Mouse (Mus musculus): ENCODE measurements around the gene Rhbdl3.

The Rhbdl3 gene

GRCm38 (mm10) chr11:80300551-80301315, at the start of gene Rhbdl3:
Rhbdl3 (plus strand) TSS chr11:80300912.
- H3K36me3 ChIP-seq (ENCODE audit: control insufficient read depth, insufficient read depth, low read length, poor library complexity, severe bottlenecking) = no peaks in the 10 kb centered on the region
- peaks cover 1% of the 10 kb centered on the region; the same call in 1 of the 2 replicates for H3K27me3 ChIP-seq (ENCODE audit: control insufficient read depth, insufficient read depth, low read length, poor library complexity, severe bottlenecking)
- peak; percentile 47 for DNase-seq (ENCODE audit: low read depth, low spot score)

- Histone ChIP-seq H3K36me3 (ENCODE audit: control insufficient read depth, insufficient read depth, low read length, poor library complexity, severe bottlenecking) (peaks cover 1% of the 10 kb centered on the region), H3K27me3 (ENCODE audit: control insufficient read depth, insufficient read depth, low read length, poor library complexity, severe bottlenecking) (no peaks in the 10 kb centered on the region)
- no peak for DNase-seq (ENCODE audit: low read depth, low spot score)
Measured at GRCm38 (mm10) chr11:80264137-80264536, 36.6 kb upstream of the Rhbdl3 start.

- no peak for DNase-seq (ENCODE audit: low read depth, low spot score)
- H3K36me3 ChIP-seq (ENCODE audit: control insufficient read depth, insufficient read depth, low read length, poor library complexity, severe bottlenecking) = no peaks in the 10 kb centered on the region; the same call in 1 of the 2 replicates
- H3K27me3 ChIP-seq (ENCODE audit: control insufficient read depth, insufficient read depth, low read length, poor library complexity, severe bottlenecking) = no peaks in the 10 kb centered on the region
Measured at GRCm38 (mm10) chr11:80271096-80271495, 29.6 kb upstream of the Rhbdl3 start.

- no peaks in the 10 kb centered on the region for H3K36me3 ChIP-seq (ENCODE audit: control insufficient read depth, insufficient read depth, low read length, poor library complexity, severe bottlenecking)
- no peak for DNase-seq (ENCODE audit: low read depth, low spot score)
- H3K27me3 ChIP-seq (ENCODE audit: control insufficient read depth, insufficient read depth, low read length, poor library complexity, severe bottlenecking) = no peaks in the 10 kb centered on the region
Measured at GRCm38 (mm10) chr11:80275011-80275410, 25.7 kb upstream of the Rhbdl3 start.

- H3K27me3 ChIP-seq (ENCODE audit: control insufficient read depth, insufficient read depth, low read length, poor library complexity, severe bottlenecking) = no peaks in the 10 kb centered on the region
- DNase-seq (ENCODE audit: low read depth, low spot score) = no peak
Measured at GRCm38 (mm10) chr11:80278054-80278453, 22.7 kb upstream of the Rhbdl3 start.

GRCm38 (mm10) chr11:80283786-80284185, 16.9 kb upstream of the Rhbdl3 start:
- no peaks in the 10 kb centered on the region for H3K27me3 ChIP-seq (ENCODE audit: control insufficient read depth, insufficient read depth, low read length, poor library complexity, severe bottlenecking)
- no peak for DNase-seq (ENCODE audit: low read depth, low spot score)
- no peaks in the 10 kb centered on the region for H3K36me3 ChIP-seq (ENCODE audit: control insufficient read depth, insufficient read depth, low read length, poor library complexity, severe bottlenecking)

More at GRCm38 (mm10) chr11:80278054-80278453, 22.7 kb upstream of the Rhbdl3 start:
- H3K36me3 ChIP-seq (ENCODE audit: control insufficient read depth, insufficient read depth, low read length, poor library complexity, severe bottlenecking) = no peaks in the 10 kb centered on the region

GRCm38 (mm10) chr11:80284641-80285040, 16.1 kb upstream of the Rhbdl3 start:
- Histone ChIP-seq H3K36me3 (ENCODE audit: control insufficient read depth, insufficient read depth, low read length, poor library complexity, severe bottlenecking) (no peaks in the 10 kb centered on the region), H3K27me3 (ENCODE audit: control insufficient read depth, insufficient read depth, low read length, poor library complexity, severe bottlenecking) (no peaks in the 10 kb centered on the region)
- DNase-seq (ENCODE audit: low read depth, low spot score) = no peak

GRCm38 (mm10) chr11:80287150-80287549, 13.6 kb upstream of the Rhbdl3 start:
- DNase-seq (ENCODE audit: low read depth, low spot score) = peak; percentile 80
- no peaks in the 10 kb centered on the region for H3K36me3 ChIP-seq (ENCODE audit: control insufficient read depth, insufficient read depth, low read length, poor library complexity, severe bottlenecking)
- no peaks in the 10 kb centered on the region for H3K27me3 ChIP-seq (ENCODE audit: control insufficient read depth, insufficient read depth, low read length, poor library complexity, severe bottlenecking)

GRCm38 (mm10) chr11:80289701-80290445, 10.8 kb upstream of the Rhbdl3 start:
- no peak for DNase-seq (ENCODE audit: low read depth, low spot score)
- Histone ChIP-seq H3K27me3 (ENCODE audit: control insufficient read depth, insufficient read depth, low read length, poor library complexity, severe bottlenecking) (no peaks in the 10 kb centered on the region), H3K36me3 (ENCODE audit: control insufficient read depth, insufficient read depth, low read length, poor library complexity, severe bottlenecking) (no peaks in the 10 kb centered on the region)

GRCm38 (mm10) chr11:80291004-80291403, 9.7 kb upstream of the Rhbdl3 start:
- no peaks in the 10 kb centered on the region for H3K27me3 ChIP-seq (ENCODE audit: control insufficient read depth, insufficient read depth, low read length, poor library complexity, severe bottlenecking)
- no peak for DNase-seq (ENCODE audit: low read depth, low spot score)
- no peaks in the 10 kb centered on the region for H3K36me3 ChIP-seq (ENCODE audit: control insufficient read depth, insufficient read depth, low read length, poor library complexity, severe bottlenecking)

GRCm38 (mm10) chr11:80292463-80292862, 8.2 kb upstream of the Rhbdl3 start:
- Histone ChIP-seq H3K27me3 (ENCODE audit: control insufficient read depth, insufficient read depth, low read length, poor library complexity, severe bottlenecking) (no peaks in the 10 kb centered on the region), H3K36me3 (ENCODE audit: control insufficient read depth, insufficient read depth, low read length, poor library complexity, severe bottlenecking) (no peaks in the 10 kb centered on the region)
- DNase-seq (ENCODE audit: low read depth, low spot score) = no peak

GRCm38 (mm10) chr11:80295066-80295465, 5.6 kb upstream of the Rhbdl3 start:
- DNase-seq (ENCODE audit: low read depth, low spot score) = no peak
- H3K27me3 ChIP-seq (ENCODE audit: control insufficient read depth, insufficient read depth, low read length, poor library complexity, severe bottlenecking) = 0 out of 2 replicates have a peak, but pooled peaks cover 1% of the 10 kb centered on the region
- no peaks in the 10 kb centered on the region for H3K36me3 ChIP-seq (ENCODE audit: control insufficient read depth, insufficient read depth, low read length, poor library complexity, severe bottlenecking)

- Histone ChIP-seq H3K27me3 (ENCODE audit: control insufficient read depth, insufficient read depth, low read length, poor library complexity, severe bottlenecking) (0 out of 2 replicates have a peak, but pooled peaks cover 1% of the 10 kb centered on the region), H3K36me3 (ENCODE audit: control insufficient read depth, insufficient read depth, low read length, poor library complexity, severe bottlenecking) (no peaks in the 10 kb centered on the region)
- DNase-seq (ENCODE audit: low read depth, low spot score) = no peak
Measured at GRCm38 (mm10) chr11:80295785-80296184, 4.9 kb upstream of the Rhbdl3 start.

GRCm38 (mm10) chr11:80299513-80300235, 1.0 kb upstream of the Rhbdl3 start:
- Histone ChIP-seq H3K36me3 (ENCODE audit: control insufficient read depth, insufficient read depth, low read length, poor library complexity, severe bottlenecking) (no peaks in the 10 kb centered on the region), H3K27me3 (ENCODE audit: control insufficient read depth, insufficient read depth, low read length, poor library complexity, severe bottlenecking) (peaks cover 1% of the 10 kb centered on the region; the same call in 1 of the 2 replicates)
- DNase-seq (ENCODE audit: low read depth, low spot score) = no peak

All from splenic B cell, adult 2 months (primary cell).